11 mouse cellular contexts compared by ENCODE assay signal in the genomic region with DNA sequence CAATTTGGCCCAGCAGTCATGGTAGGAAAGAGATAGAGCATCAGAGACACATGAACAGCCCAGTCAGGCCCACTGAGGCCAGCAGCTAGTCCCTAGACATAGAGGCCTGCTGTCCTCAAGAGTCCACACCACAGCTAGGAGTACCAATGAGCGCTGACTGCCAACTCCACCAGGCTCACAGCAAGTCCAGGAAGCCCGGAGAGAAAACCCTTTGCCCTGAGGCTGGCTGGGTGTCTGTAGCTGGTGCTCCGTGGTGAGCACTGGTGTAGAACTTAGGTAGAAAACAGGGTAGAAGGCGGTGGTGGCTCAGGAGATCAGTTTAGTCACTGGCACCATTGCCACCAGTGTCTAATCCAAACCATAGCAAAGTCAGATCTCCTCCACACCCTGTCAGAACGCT. TPM values are rescaled to one million over a fixed set of nuclear protein-coding genes. Genes with fewer than 3 reads are reported as not detected.
A peak's percentile ranks its signal among the peaks of the same experiment; 100 is the strongest.
DNase-seq lines count a peak whose midpoint lies in the region; ATAC-seq and TF ChIP-seq lines count a peak whose summit lies in the region.
"Had no signal": no experiment of that assay in that cellular context is flagged by ENCODE, and none has a peak within 500 bp of the region (broad histone marks: within the 10 kb centered on the region; RNA-seq: fewer than 3 reads in every experiment).

No protein-coding gene starts in this region.

- TF ChIP-seq CTCF in lung, embryonic 14.5 days (IDR thresholded peaks at IDR 0.05; ENCODE audit: low read depth), result no peak

- 0 out of 2 replicates have a peak overlapping the region, but pooled peaks have one; percentile 79 for H3K27ac ChIP-seq in hindbrain, embryonic 13.5 days
- no peak overlapping the region for H3K27ac ChIP-seq in hindbrain, embryonic 11.5 days (ENCODE audit: low read depth, low read length)
- peak overlapping the region; percentile 76; the same call in 1 of the 2 replicates for H3K27ac ChIP-seq in lung, embryonic 14.5 days (ENCODE audit: low read depth)
- H3K27ac ChIP-seq in brown adipose tissue, adult 24 weeks (replicated peaks; ENCODE audit: low read depth, low read length), result 0 out of 2 replicates have a peak overlapping the region, but pooled peaks have one; percentile 22
- H3K27ac ChIP-seq: liver, embryonic 15.5 days had no signal

- H3K9me3 ChIP-seq in hindbrain, embryonic 13.5 days, result no peaks in the 10 kb centered on the region
- no peaks in the 10 kb centered on the region for H3K9me3 ChIP-seq in hindbrain, embryonic 11.5 days (ENCODE audit: control insufficient read depth, low read length)
- no peaks in the 10 kb centered on the region for H3K9me3 ChIP-seq in lung, embryonic 14.5 days (ENCODE audit: low read depth, low read length)
- H3K9me3 ChIP-seq: liver, embryonic 15.5 days had no signal

- H3K36me3 ChIP-seq in hindbrain, embryonic 13.5 days, result no peaks in the 10 kb centered on the region
- no peaks in the 10 kb centered on the region for H3K36me3 ChIP-seq in hindbrain, embryonic 11.5 days (ENCODE audit: control insufficient read depth, insufficient read depth, low read length)
- H3K36me3 ChIP-seq in lung, embryonic 14.5 days (ENCODE audit: insufficient read depth), result no peaks in the 10 kb centered on the region
- H3K36me3 ChIP-seq: liver, embryonic 15.5 days had no signal

- DNase-seq in cerebellum, adult 9-10 months, result peak; percentile 43
- no peak for DNase-seq in cerebellum, adult 8-10 months
- no peak for DNase-seq in hindbrain, embryonic 11.5 days (ENCODE audit: low spot score)
- no peak for DNase-seq in lung, embryonic 14.5 days
- no peak for DNase-seq in lung, adult 18-20 months
- DNase-seq in right cerebral cortex, postnatal 36 days (ENCODE audit: low spot score in 2 of 2), result no peak
- DNase-seq: gastrocnemius, postnatal 14 days; kidney, adult 11 months had no signal

- H3K4me3 ChIP-seq in hindbrain, embryonic 13.5 days, result no peak overlapping the region
- H3K4me3 ChIP-seq in hindbrain, embryonic 11.5 days (ENCODE audit: low read depth, low read length), result no peak overlapping the region
- no peak overlapping the region for H3K4me3 ChIP-seq in lung, embryonic 14.5 days (ENCODE audit: low read depth, low read length)
- H3K4me3 ChIP-seq in brown adipose tissue, adult 24 weeks (ENCODE audit: insufficient read depth, low read depth, low read length), result no peak overlapping the region

- no peak for ATAC-seq in hindbrain, embryonic 13.5 days (ENCODE audit: low FRiP score)
- no peak for ATAC-seq in hindbrain, embryonic 11.5 days (ENCODE audit: low FRiP score)
- no peak for ATAC-seq in lung, embryonic 14.5 days (ENCODE audit: insufficient read depth)

- H3K4me2 ChIP-seq in hindbrain, embryonic 13.5 days, result no peak overlapping the region
- H3K4me2 ChIP-seq in hindbrain, embryonic 11.5 days (replicated peaks; ENCODE audit: low read depth, low read length), result no peak overlapping the region
- H3K4me2 ChIP-seq in lung, embryonic 14.5 days, result no peak overlapping the region

- H3K9ac ChIP-seq in hindbrain, embryonic 13.5 days, result no peak overlapping the region
- H3K9ac ChIP-seq in hindbrain, embryonic 11.5 days (ENCODE audit: low read depth, low read length), result no peak overlapping the region
- no peak overlapping the region for H3K9ac ChIP-seq in lung, embryonic 14.5 days
- H3K9ac ChIP-seq: liver, embryonic 15.5 days had no signal

- H3K4me1 ChIP-seq in hindbrain, embryonic 13.5 days (replicated peaks), result peaks cover 32% of the 10 kb centered on the region
- H3K4me1 ChIP-seq in hindbrain, embryonic 11.5 days (replicated peaks; ENCODE audit: control insufficient read depth, insufficient read depth, low read length), result 0 out of 2 replicates have a peak, but pooled peaks cover 4% of the 10 kb centered on the region
- no peaks in the 10 kb centered on the region for H3K4me1 ChIP-seq in lung, embryonic 14.5 days (ENCODE audit: insufficient read depth)
- peaks cover 3% of the 10 kb centered on the region for H3K4me1 ChIP-seq in brown adipose tissue, adult 24 weeks (ENCODE audit: control insufficient read depth, insufficient read depth, insufficient read length, low read length)

- no peaks in the 10 kb centered on the region; the same call in 1 of the 2 replicates for H3K27me3 ChIP-seq in hindbrain, embryonic 13.5 days
- no peaks in the 10 kb centered on the region for H3K27me3 ChIP-seq in hindbrain, embryonic 11.5 days (ENCODE audit: control insufficient read depth, insufficient read depth, low read length)
- no peaks in the 10 kb centered on the region for H3K27me3 ChIP-seq in lung, embryonic 14.5 days (ENCODE audit: insufficient read depth, low read length)

- WGBS in hindbrain, embryonic 13.5 days, result 91% methylated on average over 5 of the region's 5 CpGs
- WGBS in hindbrain, embryonic 11.5 days, result 82% methylated on average over 5 of the region's 5 CpGs
- WGBS in lung, embryonic 14.5 days, result 82% methylated on average over 5 of the region's 5 CpGs

RNA-seq across cellular contexts. Expression of gene Atp11a, which starts 1.0 kb away (rescaled TPM):
- polyA plus RNA-seq in hindbrain, embryonic 13.5 days (2015; fragmentation: Nextera tagmentation; extraction: Ambion mirVana), result 7.9 and 8.8 TPM in 2 replicates
- polyA plus RNA-seq in hindbrain, embryonic 11.5 days (2014; fragmentation: Nextera tagmentation; extraction: Ambion mirVana), result 9.2 and 12.0 TPM in 2 replicates
- 23.2 and 26.7 TPM in 2 replicates for polyA plus RNA-seq in lung, embryonic 14.5 days (2014; fragmentation: Nextera tagmentation; extraction: Ambion mirVana)
- polyA plus RNA-seq in brown adipose tissue, adult 24 weeks (2012; ENCODE audit: insufficient read depth, insufficient read length, missing spikeins), result 7.4 and 8.2 TPM in 2 replicates
